Mouse (Mus musculus) urinary bladder, postnatal 0 days (tissue): Measurements from ENCODE around the gene Hilpda. TPM values are rescaled to one million over a fixed set of nuclear protein-coding genes. Genes with fewer than 3 reads are reported as not detected.

Experiments
- polyA plus RNA-seq: library from polyadenylated mRNA; unstranded; fragments of >200 nt; fragmentation: Nextera tagmentation; extraction: Ambion mirVana; gene quantifications from 2 replicates; pipeline ENCODE4 v1.2.1, GENCODE M21; 2015

Hilpda gene
- 40.2 and 55.8 TPM in 2 replicates for polyA plus RNA-seq

GRCm38 (mm10) chr6:29272312-29273072 lies at the start of gene Hilpda:
TSS of gene Hilpda (plus strand) at chr6:29272488.

GRCm38 (mm10) chr6:29279293-29279692 lies 7.0 kb downstream of the Hilpda start, which contains the start of gene Fam71f2:
TSS of gene Fam71f2 (plus strand) at chr6:29279593.

GRCm38 (mm10) chr6:29318879-29319278 lies 46.6 kb downstream of the Hilpda start, which contains the start of gene Fam71f1:
TSS of gene Fam71f1 (plus strand) at chr6:29319140.

Other genes starting within 250 kb of the Hilpda start
- gene Lep, start 212.3 kb upstream of the Hilpda start, polyA plus RNA-seq: not detected in 2 replicates
- gene Rbm28, start 107.5 kb upstream of the Hilpda start, polyA plus RNA-seq: 16.0 and 20.4 TPM in 2 replicates
- gene Prrt4, start 92.9 kb upstream of the Hilpda start, polyA plus RNA-seq: 0.34 and 0.66 TPM in 2 replicates
- gene Impdh1, start 56.1 kb upstream of the Hilpda start, polyA plus RNA-seq: 28.8 and 33.1 TPM in 2 replicates
- gene Fam71f2, start 7.1 kb downstream of the Hilpda start, polyA plus RNA-seq: 0.19 TPM in 1 of 2 replicates, not detected in the other
- gene Fam71f1, start 46.7 kb downstream of the Hilpda start, polyA plus RNA-seq: not detected in 2 replicates
- 419 and 516 TPM in 2 replicates for gene Calu, start 75.6 kb downstream of the Hilpda start, polyA plus RNA-seq
- gene Opn1sw, start 116.0 kb downstream of the Hilpda start, polyA plus RNA-seq: 3.7 and 5.1 TPM in 2 replicates
- gene Ccdc136, start 123.8 kb downstream of the Hilpda start, polyA plus RNA-seq: 19.2 and 22.0 TPM in 2 replicates
- gene Flnc, start 160.8 kb downstream of the Hilpda start, polyA plus RNA-seq: 40.6 and 43.1 TPM in 2 replicates
- gene Atp6v1f, start 195.2 kb downstream of the Hilpda start, polyA plus RNA-seq: 181 and 228 TPM in 2 replicates
- gene Atp6v1fnb, start 198.9 kb downstream of the Hilpda start, polyA plus RNA-seq: not detected in 2 replicates
- gene Kcp, start 235.5 kb downstream of the Hilpda start, polyA plus RNA-seq: 7.8 and 8.2 TPM in 2 replicates